14 mouse cellular contexts compared by ENCODE assay signal in genomic region chr9:33822574-33823394, GRCm38 (mm10).
DNase-seq lines count a peak whose midpoint lies in the region; ATAC-seq and TF ChIP-seq lines count a peak whose summit lies in the region.
"Had no signal": no experiment of that assay in that cellular context is flagged by ENCODE, and none has a peak within 500 bp of the region (broad histone marks: within the 10 kb centered on the region; RNA-seq: fewer than 3 reads in every experiment).

No protein-coding gene starts in this region.

- peak; percentile 94 for ATAC-seq in forebrain, postnatal 0 days
- ATAC-seq: hindbrain, embryonic 16.5 days had no signal

- no peaks in the 10 kb centered on the region for H3K27me3 ChIP-seq in forebrain, postnatal 0 days (ENCODE audit: insufficient read depth, low read length)
- H3K27me3 ChIP-seq: CH12.LX; limb, embryonic 15.5 days; megakaryocyte, embryonic 14.5 days had no signal

- no peaks in the 10 kb centered on the region for H3K9me3 ChIP-seq in forebrain, postnatal 0 days (ENCODE audit: low read length)
- H3K9me3 ChIP-seq: limb, embryonic 15.5 days; megakaryocyte, embryonic 14.5 days had no signal

- DNase-seq in layer of hippocampus, adult 11-12 months (ENCODE audit: low spot score) = peak; percentile 55
- DNase-seq in layer of hippocampus, postnatal 25 days (ENCODE audit: extremely low spot score in 1 of 2, low spot score in 1 of 2) = no peak
- DNase-seq in forebrain, postnatal 0 days = peak; percentile 77
- peak; percentile 65 to 73 for DNase-seq in layer of hippocampus, adult 8-10 months (ENCODE audit: low spot score in 2 of 2)
- peak; percentile 13 for DNase-seq in right cerebral cortex, postnatal 25 days
- no peak for DNase-seq in natural killer cell, adult 2 months (ENCODE audit: low spot score in 2 of 2)
- DNase-seq in adrenal gland, postnatal 4 days (ENCODE audit: low spot score in 2 of 2) = no peak
- DNase-seq: cerebellum, postnatal 10 days; kidney, adult 8-10 months; lung, embryonic 14.5 days had no signal

- no peaks in the 10 kb centered on the region for H3K36me3 ChIP-seq in forebrain, postnatal 0 days (ENCODE audit: insufficient read depth)
- H3K36me3 ChIP-seq: limb, embryonic 15.5 days had no signal

- WGBS in forebrain, postnatal 0 days = 43% methylated on average over 9 of the region's 9 CpGs

- no peak overlapping the region for H3K4me2 ChIP-seq in forebrain, postnatal 0 days (ENCODE audit: low read depth)
- H3K4me2 ChIP-seq: limb, embryonic 15.5 days; lung, embryonic 14.5 days had no signal

- no peak for TF ChIP-seq CTCF in forebrain, postnatal 0 days (IDR thresholded peaks at IDR 0.05; ENCODE audit: low read depth)

- no peak overlapping the region for H3K4me3 ChIP-seq in forebrain, postnatal 0 days (ENCODE audit: low read depth, low read length)
- H3K4me3 ChIP-seq: limb, embryonic 15.5 days; megakaryocyte, embryonic 14.5 days had no signal

- H3K9ac ChIP-seq in forebrain, postnatal 0 days = no peak overlapping the region
- H3K9ac ChIP-seq: limb, embryonic 15.5 days; lung, embryonic 14.5 days had no signal

- H3K4me1 ChIP-seq in forebrain, postnatal 0 days (ENCODE audit: insufficient read depth) = no peaks in the 10 kb centered on the region
- H3K4me1 ChIP-seq: limb, embryonic 15.5 days; megakaryocyte, embryonic 14.5 days had no signal

- H3K27ac ChIP-seq in forebrain, postnatal 0 days (ENCODE audit: low read depth, low read length) = no peak overlapping the region
- H3K27ac ChIP-seq: limb, embryonic 15.5 days had no signal

Comparison
In these comparisons a context has a peak if more than half of its experiments do, and no peak if none do; other contexts are left out.
1. DNase-seq: peak in layer of hippocampus, adult 11-12 months (single experiment), forebrain, postnatal 0 days (single experiment), layer of hippocampus, adult 8-10 months (2 of 2) and right cerebral cortex, postnatal 25 days (single experiment); none in layer of hippocampus, postnatal 25 days (0 of 2), natural killer cell, adult 2 months (0 of 2) and adrenal gland, postnatal 4 days (0 of 2).